Mouse (Mus musculus) stomach, postnatal 0 days (tissue): ENCODE results near the gene Gm11236.
"Not testable (repeated sequence)": the region's sequence is repeated elsewhere in the genome, so short reads cannot be mapped to it uniquely, and the experiment has no call there.

Experiments used
- CTCF ChIP-seq: IDR thresholded peaks from 2 replicates; pipeline ENCODE4 v1.5.1; 2016; ENCODE audit warnings: antibody characterized with exemption, low read depth, mild to moderate bottlenecking, moderate library complexity
- EP300 ChIP-seq: optimal IDR thresholded peaks from 2 replicates; pipeline ENCODE3; 2016; ENCODE audit warnings: antibody characterized with exemption

DNA sequence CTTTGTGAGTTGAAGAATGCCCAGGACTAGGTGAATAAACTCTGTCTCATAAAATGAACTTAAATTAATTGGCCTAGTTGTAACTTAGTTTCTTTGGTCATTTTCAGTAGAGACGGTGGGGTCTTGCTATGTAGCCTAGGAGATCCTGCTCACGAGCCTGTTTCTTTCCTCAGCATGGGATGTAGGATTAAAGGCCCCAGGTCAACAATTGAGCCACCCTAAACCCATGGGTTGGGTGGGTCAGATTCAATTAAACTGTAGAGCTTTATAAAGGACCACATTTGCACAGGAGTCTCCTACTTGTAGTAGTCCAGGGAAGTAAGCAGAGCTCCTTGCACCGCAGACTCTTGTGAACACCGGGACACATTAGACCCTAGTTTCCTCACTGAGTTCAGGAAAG is at the start of gene Gm11236:
- TF ChIP-seq CTCF, EP300: not testable (repeated sequence)
